In the genomic region with DNA sequence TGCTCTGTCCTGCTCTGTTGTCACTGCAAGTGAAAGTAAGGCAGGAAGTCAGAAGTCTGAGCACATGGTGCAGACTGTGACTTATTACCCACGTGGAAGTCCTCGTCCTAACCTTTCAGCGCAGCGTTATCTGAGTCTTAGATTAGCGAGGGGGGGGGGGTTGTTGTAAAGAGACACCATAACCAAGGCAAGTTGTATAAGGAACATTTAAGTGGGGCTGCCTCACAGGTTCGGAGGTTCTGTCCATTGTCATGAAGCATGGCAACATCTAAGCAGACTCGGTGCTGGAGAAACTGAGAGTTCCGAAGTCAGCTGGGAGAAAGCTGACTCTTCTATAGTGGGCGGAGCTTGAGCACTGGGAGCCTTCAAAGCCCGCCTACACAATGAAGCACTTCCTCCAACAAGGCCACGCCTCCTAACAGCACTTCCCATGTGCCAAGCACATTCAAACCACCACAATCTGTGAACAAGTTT, we compare ENCODE assay signal across 11 mouse cellular contexts. TPM values are rescaled to one million over a fixed set of nuclear protein-coding genes. Genes with fewer than 3 reads are reported as not detected.
DNase-seq lines count a peak whose midpoint lies in the region; ATAC-seq and TF ChIP-seq lines count a peak whose summit lies in the region.
"Had no signal": no experiment of that assay in that cellular context is flagged by ENCODE, and none has a peak within 500 bp of the region (broad histone marks: within the 10 kb centered on the region; RNA-seq: fewer than 3 reads in every experiment).

No protein-coding gene starts in this region.

- DNase-seq in kidney, postnatal 0 days (ENCODE audit: low spot score), result peak; percentile 28
- no peak for DNase-seq in kidney, adult 2 months
- DNase-seq in WW6 (ENCODE audit: low read depth, low spot score), result peak; percentile 80
- peak; percentile 48 for DNase-seq in skeletal muscle tissue, adult 2 months (ENCODE audit: low read depth, low spot score)
- no peak for DNase-seq in layer of hippocampus, adult 9-11 months
- no peak for DNase-seq in thymus, postnatal 4 days
- no peak for DNase-seq in ovary, postnatal 10 days (ENCODE audit: low spot score)
- DNase-seq: adrenal gland, adult 8-10 months; right cerebral cortex, postnatal 4 days had no signal

- no peak for ATAC-seq in kidney, postnatal 0 days (replicated peaks; ENCODE audit: low FRiP score, low read depth)
- peak; percentile 47; the same call in 1 of the 2 replicates for ATAC-seq in intestine, embryonic 15.5 days

- 38% methylated on average over 11 of the region's 11 CpGs for WGBS in kidney, postnatal 0 days
- WGBS in kidney, adult 2 months, result 44% methylated on average over 11 of the region's 11 CpGs
- 32% methylated on average over 11 of the region's 11 CpGs for WGBS in intestine, embryonic 15.5 days

- H3K9me3 ChIP-seq in kidney, postnatal 0 days (replicated peaks; ENCODE audit: low read length), result no peaks in the 10 kb centered on the region
- H3K9me3 ChIP-seq in intestine, embryonic 15.5 days, result no peaks in the 10 kb centered on the region
- H3K9me3 ChIP-seq: midbrain, embryonic 12.5 days had no signal

- no peaks in the 10 kb centered on the region for H3K36me3 ChIP-seq in kidney, postnatal 0 days (ENCODE audit: insufficient read depth, low read length)
- no peaks in the 10 kb centered on the region for H3K36me3 ChIP-seq in kidney, adult 2 months (ENCODE audit: control insufficient read depth, insufficient read depth, low read length)
- H3K36me3 ChIP-seq in intestine, embryonic 15.5 days, result no peaks in the 10 kb centered on the region
- H3K36me3 ChIP-seq: midbrain, embryonic 12.5 days had no signal

- H3K4me1 ChIP-seq in kidney, postnatal 0 days (replicated peaks; ENCODE audit: insufficient read depth, low read length), result no peaks in the 10 kb centered on the region
- no peaks in the 10 kb centered on the region for H3K4me1 ChIP-seq in kidney, adult 2 months (ENCODE audit: control insufficient read depth, insufficient read depth, low read length)
- no peaks in the 10 kb centered on the region for H3K4me1 ChIP-seq in intestine, embryonic 15.5 days (replicated peaks)
- H3K4me1 ChIP-seq: midbrain, embryonic 12.5 days had no signal

- no peak overlapping the region for H3K27ac ChIP-seq in kidney, postnatal 0 days
- H3K27ac ChIP-seq in kidney, adult 2 months (ENCODE audit: insufficient read depth, low read depth, low read length), result no peak overlapping the region
- H3K27ac ChIP-seq in intestine, embryonic 15.5 days, result no peak overlapping the region
- H3K27ac ChIP-seq: midbrain, embryonic 12.5 days had no signal

- H3K4me3 ChIP-seq in kidney, postnatal 0 days (replicated peaks; ENCODE audit: low read depth, low read length), result no peak overlapping the region
- no peak overlapping the region for H3K4me3 ChIP-seq in kidney, adult 2 months (ENCODE audit: insufficient read depth, low read depth, low read length)
- no peak overlapping the region for H3K4me3 ChIP-seq in intestine, embryonic 15.5 days (replicated peaks)
- H3K4me3 ChIP-seq: midbrain, embryonic 12.5 days had no signal

- no peak overlapping the region for H3K9ac ChIP-seq in kidney, postnatal 0 days (ENCODE audit: low read depth, low read length)
- H3K9ac ChIP-seq in intestine, embryonic 15.5 days, result no peak overlapping the region
- H3K9ac ChIP-seq: midbrain, embryonic 12.5 days had no signal

- TF ChIP-seq POLR2A in kidney, adult 2 months (IDR thresholded peaks at IDR 0.05; ENCODE audit: low read depth, low read length), result no peak

- H3K4me2 ChIP-seq in kidney, postnatal 0 days (ENCODE audit: low read length), result peak overlapping the region; percentile 21; the same call in 1 of the 2 replicates
- H3K4me2 ChIP-seq in intestine, embryonic 15.5 days (replicated peaks), result 0 out of 2 replicates have a peak overlapping the region, but pooled peaks have one; percentile 31
- H3K4me2 ChIP-seq: midbrain, embryonic 12.5 days had no signal

- TF ChIP-seq CTCF in kidney, postnatal 0 days (IDR thresholded peaks at IDR 0.05; ENCODE audit: low read depth), result no peak
- TF ChIP-seq CTCF in kidney, adult 2 months (conservative IDR thresholded peaks at IDR 0.05; ENCODE audit: insufficient read depth, insufficient read length, low read depth, low read length), result no peak

- no peaks in the 10 kb centered on the region for H3K27me3 ChIP-seq in kidney, postnatal 0 days (ENCODE audit: insufficient read depth, low read length)
- no peaks in the 10 kb centered on the region for H3K27me3 ChIP-seq in kidney, adult 2 months (replicated peaks; ENCODE audit: control insufficient read depth, insufficient read depth, low read length)
- H3K27me3 ChIP-seq in intestine, embryonic 15.5 days (replicated peaks), result no peaks in the 10 kb centered on the region
- H3K27me3 ChIP-seq: midbrain, embryonic 12.5 days had no signal

RNA-seq across cellular contexts. Expression of a gene that starts 8.9 kb away (rescaled TPM):
- 50.9 and 51.4 TPM in 2 replicates for polyA plus RNA-seq in kidney, postnatal 0 days (2015; fragmentation: Nextera tagmentation; extraction: Ambion mirVana)
- polyA plus RNA-seq in kidney, adult 2 months (2012; rRNA removed), result 72.9 and 82.5 TPM in 2 replicates
- 27.3 and 29.2 TPM in 2 replicates for polyA plus RNA-seq in intestine, embryonic 15.5 days (2015; fragmentation: Nextera tagmentation; extraction: Ambion mirVana)

RNA-seq across cellular contexts. Expression of a gene that starts 12.3 kb away (rescaled TPM):
- polyA plus RNA-seq in kidney, postnatal 0 days (2015; fragmentation: Nextera tagmentation; extraction: Ambion mirVana), result 85.9 and 94.2 TPM in 2 replicates
- polyA plus RNA-seq in kidney, adult 2 months (2012; rRNA removed), result 4.7 and 7.7 TPM in 2 replicates
- 107 and 125 TPM in 2 replicates for polyA plus RNA-seq in intestine, embryonic 15.5 days (2015; fragmentation: Nextera tagmentation; extraction: Ambion mirVana)

Comparison
In these comparisons a context has a peak if more than half of its experiments do, and no peak if none do; other contexts are left out.
1. DNase-seq: peak in kidney, postnatal 0 days (single experiment), WW6 (single experiment) and skeletal muscle tissue, adult 2 months (single experiment); none in kidney, adult 2 months (single experiment), layer of hippocampus, adult 9-11 months (single experiment), thymus, postnatal 4 days (single experiment) and ovary, postnatal 10 days (single experiment).